Mouse (Mus musculus): Measurements from ENCODE around the gene Zfp511. TPM values are rescaled to one million over a fixed set of nuclear protein-coding genes. Genes with fewer than 3 reads are reported as not detected.

Gene Zfp511
- total RNA-seq, 2 experiments from 2014 or later: 32.3 to 33.9 TPM

GRCm38 (mm10) chr7:140082242-140082678 lies 46.1 kb downstream of the Zfp511 start, which contains the start of gene Caly:
TSS of gene Caly (minus strand) at chr7:140082548.
- intact Hi-C loops (cut with DNase I): no loop called here
- DNase-seq: peak; percentile 92

Small RNAs within 50 kb of the gene (microRNA-seq; reads per million reads assigned to microRNA genes)
- gene Mir7062: 2.1 reads per million

Other genes with a start within 250 kb of the Zfp511 start
- gene Adgra1, start 202.2 kb upstream of the Zfp511 start, total RNA-seq (2021): 10 to 100 TPM; 17.8 to 25.1 TPM
- gene Kndc1, start 141.7 kb upstream of the Zfp511 start, total RNA-seq (2021): 10 to 100 TPM; 36.2 to 45.3 TPM
- not detected for gene Utf1, start 92.6 kb upstream of the Zfp511 start, total RNA-seq (2021)
- under 1 TPM; 0.66 to 0.83 TPM for gene 6430531B16Rik, start 57.6 kb upstream of the Zfp511 start, total RNA-seq (2021)
- gene Adam8, start 43.8 kb upstream of the Zfp511 start, total RNA-seq (2021): 1 to 10 TPM; 2.4 to 2.6 TPM
- 10 to 100 TPM; 55.1 to 58.0 TPM for gene Tubgcp2, start 278 bp downstream of the Zfp511 start, total RNA-seq (2021)
- gene Msx3, start 12.7 kb downstream of the Zfp511 start, total RNA-seq (2021): 1 to 10 TPM; 2.3 to 2.5 TPM
- 100 to 1,000 TPM; 185 to 208 TPM for gene Caly, start 46.2 kb downstream of the Zfp511 start, total RNA-seq (2021)
- gene Prap1, start 57.0 kb downstream of the Zfp511 start, total RNA-seq (2021): not detected
- 10 to 100 TPM; 10.4 to 15.3 TPM for gene Fuom, start 66.0 kb downstream of the Zfp511 start, total RNA-seq (2021)
- 1 to 10 TPM; 6.1 to 6.8 TPM for gene Paox, start 79.4 kb downstream of the Zfp511 start, total RNA-seq (2021)
- gene Echs1, start 80.1 kb downstream of the Zfp511 start, total RNA-seq (2021): 10 to 100 TPM; 55.1 to 59.6 TPM
- gene Mtg1, start 101.2 kb downstream of the Zfp511 start, total RNA-seq (2021): 10 to 100 TPM; 24.7 to 27.3 TPM
- gene Sprn, start 118.5 kb downstream of the Zfp511 start, total RNA-seq (2021): 10 to 100 TPM; 77.0 to 80.8 TPM
- not detected for gene Olfr522, start 128.4 kb downstream of the Zfp511 start, total RNA-seq (2021)
- not detected for gene Olfr523, start 136.8 kb downstream of the Zfp511 start, total RNA-seq (2021)
- gene Olfr524, start 169.6 kb downstream of the Zfp511 start, total RNA-seq (2021): not detected
- gene Cd163l1, start 181.9 kb downstream of the Zfp511 start, total RNA-seq (2021): under 1 TPM; 0.32 to 0.58 TPM
- not detected for gene 5830411N06Rik, start 210.9 kb downstream of the Zfp511 start, total RNA-seq (2021)

All from left cerebral cortex, postnatal 4 days (tissue).